In the genomic region with DNA sequence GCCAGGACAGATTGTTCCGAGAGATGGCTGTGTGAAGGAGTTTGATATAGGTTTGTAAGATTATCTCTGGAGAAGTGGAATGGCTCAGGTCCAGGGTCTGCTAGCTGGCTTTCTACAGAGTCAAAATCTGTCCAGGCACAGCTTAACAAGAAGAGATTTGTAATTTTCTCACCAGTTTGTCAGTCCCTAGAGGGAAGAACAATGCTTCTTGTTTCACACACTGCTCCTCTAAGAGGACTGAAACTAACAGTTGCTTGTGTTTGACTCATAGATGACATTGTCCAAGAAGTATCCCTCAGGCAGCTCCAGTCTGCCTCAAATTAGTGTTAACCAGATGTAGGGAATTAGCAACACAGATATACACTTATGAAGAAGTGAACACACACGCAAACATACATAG, we compare ENCODE assay signal across 21 mouse cellular contexts.
DNase-seq lines count a peak whose midpoint lies in the region; TF ChIP-seq lines count a peak whose summit lies in the region.
"Had no signal": no experiment of that assay in that cellular context is flagged by ENCODE, and none has a peak within 500 bp of the region (broad histone marks: within the 10 kb centered on the region; RNA-seq: fewer than 3 reads in every experiment).

No protein-coding gene starts in this region.

- H3K4me1 ChIP-seq in heart, embryonic 10.5 days, result no peaks in the 10 kb centered on the region
- peaks cover 9% of the 10 kb centered on the region; the same call in 1 of the 2 replicates for H3K4me1 ChIP-seq in embryonic fibroblast, embryonic 13.5 days (ENCODE audit: control insufficient read depth, insufficient read depth, low read length)
- H3K4me1 ChIP-seq: forebrain, embryonic 12.5 days; hindbrain, embryonic 13.5 days; neural tube, embryonic 15.5 days had no signal

- WGBS in heart, embryonic 10.5 days, result 76% methylated on average over 2 of the region's 2 CpGs

- H3K27me3 ChIP-seq in heart, embryonic 10.5 days (ENCODE audit: insufficient read depth, poor library complexity, severe bottlenecking), result no peaks in the 10 kb centered on the region
- H3K27me3 ChIP-seq: CH12.LX; forebrain, embryonic 12.5 days; hindbrain, embryonic 13.5 days; neural tube, embryonic 15.5 days had no signal

- no peaks in the 10 kb centered on the region for H3K36me3 ChIP-seq in heart, embryonic 10.5 days
- H3K36me3 ChIP-seq: forebrain, embryonic 12.5 days; G1E; hindbrain, embryonic 13.5 days; neural tube, embryonic 15.5 days had no signal

- no peak for TF ChIP-seq POLR2A in embryonic fibroblast, embryonic 13.5 days (IDR thresholded peaks at IDR 0.05; ENCODE audit: low read depth, low read length)

- H3K4me3 ChIP-seq in heart, embryonic 10.5 days, result no peak overlapping the region
- H3K4me3 ChIP-seq in embryonic fibroblast, embryonic 13.5 days (ENCODE audit: insufficient read depth, low read length), result no peak overlapping the region
- H3K4me3 ChIP-seq: forebrain, embryonic 12.5 days; hindbrain, embryonic 13.5 days; neural tube, embryonic 15.5 days had no signal

- H3K9me3 ChIP-seq in heart, embryonic 10.5 days, result no peaks in the 10 kb centered on the region
- H3K9me3 ChIP-seq: forebrain, embryonic 12.5 days; G1E; hindbrain, embryonic 13.5 days; neural tube, embryonic 15.5 days had no signal

- peak; percentile 19 for DNase-seq in heart, adult 8-10 months (ENCODE audit: low spot score)
- DNase-seq in heart, embryonic 10.5 days (ENCODE audit: low spot score), result no peak
- DNase-seq in testis, postnatal 14 days (ENCODE audit: low spot score), result peak; percentile 35
- DNase-seq in testis, postnatal 10 days (ENCODE audit: low spot score), result no peak
- DNase-seq in adrenal gland, adult (ENCODE audit: inconsistent age in 2 of 2, low spot score in 1 of 2), result no peak
- DNase-seq in thymus, postnatal 14 days, result no peak
- DNase-seq: adrenal gland, postnatal 14 days; B cell, adult 2 months; cerebellum, adult 9-10 months; kidney, adult 18-20 months; left cerebral cortex, postnatal 4 days; lung, postnatal 10 days; right cerebral cortex, adult 18-20 months; right cerebral cortex, postnatal 4 days had no signal

- no peak overlapping the region for H3K27ac ChIP-seq in heart, embryonic 10.5 days
- peak overlapping the region; percentile 62 for H3K27ac ChIP-seq in embryonic fibroblast, embryonic 13.5 days (ENCODE audit: insufficient read depth, low read length)
- H3K27ac ChIP-seq: forebrain, embryonic 12.5 days; hindbrain, embryonic 13.5 days; kidney, postnatal 0 days; neural tube, embryonic 15.5 days had no signal

- no peak for TF ChIP-seq CTCF in embryonic fibroblast, embryonic 13.5 days (IDR thresholded peaks at IDR 0.05; ENCODE audit: borderline replicate concordance, insufficient read depth, low read length)

Comparison
In these comparisons a context has a peak if more than half of its experiments do, and no peak if none do; other contexts are left out.
1. DNase-seq: peak in heart, adult 8-10 months (single experiment) and testis, postnatal 14 days (single experiment); none in heart, embryonic 10.5 days (single experiment), testis, postnatal 10 days (single experiment), adrenal gland, adult (0 of 2) and thymus, postnatal 14 days (single experiment).